8 mouse cellular contexts compared by ENCODE assay signal in genomic region chr11:61300716-61301392, GRCm38 (mm10). TPM values are rescaled to one million over a fixed set of nuclear protein-coding genes. Genes with fewer than 3 reads are reported as not detected.
DNase-seq lines count a peak whose midpoint lies in the region; ATAC-seq and TF ChIP-seq lines count a peak whose summit lies in the region.

No protein-coding gene starts in this region.

- no peak for DNase-seq in testis, postnatal 14 days (ENCODE audit: low spot score)
- no peak for DNase-seq in thymus, postnatal 25 days

- TF ChIP-seq CTCF in testis, adult 2 months (IDR thresholded peaks at IDR 0.05; ENCODE audit: control insufficient read depth, insufficient read depth, insufficient replicate concordance, low read depth, low read length): no peak
- TF ChIP-seq CTCF in small intestine, adult 2 months (IDR thresholded peaks at IDR 0.05; ENCODE audit: extremely low read depth, insufficient read length, insufficient replicate concordance, low read depth, low read length): no peak

- H3K27me3 ChIP-seq in testis, adult 2 months (ENCODE audit: control insufficient read depth, insufficient read depth, low read length): no peaks in the 10 kb centered on the region
- H3K27me3 ChIP-seq in heart, embryonic 14.5 days (ENCODE audit: control insufficient read depth, insufficient read depth, low read length): no peaks in the 10 kb centered on the region
- no peaks in the 10 kb centered on the region for H3K27me3 ChIP-seq in limb, embryonic 12.5 days
- H3K27me3 ChIP-seq in small intestine, adult 2 months (ENCODE audit: control insufficient read depth, insufficient read depth, low read length): no peaks in the 10 kb centered on the region

- peak; percentile 54; the same call in 1 of the 2 replicates for ATAC-seq in heart, embryonic 14.5 days (ENCODE audit: insufficient number of reproducible peaks, insufficient read depth, low FRiP score, low read depth)
- no peak for ATAC-seq in limb, embryonic 12.5 days (ENCODE audit: insufficient number of reproducible peaks, insufficient read depth, low FRiP score, low TSS enrichment, low read depth)
- ATAC-seq in frontal cortex, adult (ENCODE audit: low TSS enrichment): no peak
- no peak for ATAC-seq in megakaryocyte-erythroid progenitor cell, adult 5-6 weeks (replicated peaks; ENCODE audit: low FRiP score, low TSS enrichment, poor library complexity, severe bottlenecking)

- no peak overlapping the region; the same call in 1 of the 2 replicates for H3K4me3 ChIP-seq in testis, adult 2 months (ENCODE audit: control insufficient read depth, low read depth, low read length)
- peak overlapping the region; percentile 14 to 29; a peak in 3 of 4 replicates for H3K4me3 ChIP-seq in heart, embryonic 14.5 days (ENCODE audit: control insufficient read depth in 1 of 2, insufficient read depth in 1 of 2, low read depth in 1 of 2, low read length in 2 of 2)
- peak overlapping the region; percentile 7; the same call in 1 of the 2 replicates for H3K4me3 ChIP-seq in limb, embryonic 12.5 days (replicated peaks)
- peak overlapping the region; percentile 32; the same call in 1 of the 2 replicates for H3K4me3 ChIP-seq in small intestine, adult 2 months (ENCODE audit: low read depth, low read length)

- H3K4me2 ChIP-seq in heart, embryonic 14.5 days (ENCODE audit: low read length): peak overlapping the region; percentile 58
- H3K4me2 ChIP-seq in limb, embryonic 12.5 days: peak overlapping the region; percentile 40

- no peak for TF ChIP-seq POLR2A in testis, adult 2 months (IDR thresholded peaks at IDR 0.05; ENCODE audit: control insufficient read depth, low read depth, low read length)
- no peak for TF ChIP-seq POLR2A in small intestine, adult 2 months (IDR thresholded peaks at IDR 0.05; ENCODE audit: low read depth, low read length)

- 20% methylated on average over 15 of the region's 16 CpGs for WGBS in heart, embryonic 14.5 days
- 29% methylated on average over 13 of the region's 16 CpGs for WGBS in limb, embryonic 12.5 days
- 37% methylated on average over 15 of the region's 16 CpGs for WGBS in small intestine, adult 2 months

- peaks cover 2% of the 10 kb centered on the region; the same call in 1 of the 2 replicates for H3K4me1 ChIP-seq in testis, adult 2 months (ENCODE audit: control insufficient read depth, insufficient read depth, low read length)
- peaks cover 12 to 23% of the 10 kb centered on the region in 2 experiments for H3K4me1 ChIP-seq in heart, embryonic 14.5 days (ENCODE audit: control insufficient read depth in 2 of 2, insufficient read depth in 2 of 2, low read length in 2 of 2)
- peaks cover 10% of the 10 kb centered on the region for H3K4me1 ChIP-seq in limb, embryonic 12.5 days (replicated peaks)
- peaks cover 5% of the 10 kb centered on the region for H3K4me1 ChIP-seq in small intestine, adult 2 months (ENCODE audit: control insufficient read depth, insufficient read depth, insufficient read length, low read length)

- no peaks in the 10 kb centered on the region; the same call in none of the 2 replicates for H3K36me3 ChIP-seq in testis, adult 2 months (ENCODE audit: control insufficient read depth, insufficient read depth, low read length)
- H3K36me3 ChIP-seq in heart, embryonic 14.5 days (ENCODE audit: control insufficient read depth, insufficient read depth, low read length): no peaks in the 10 kb centered on the region
- H3K36me3 ChIP-seq in limb, embryonic 12.5 days: no peaks in the 10 kb centered on the region
- no peaks in the 10 kb centered on the region for H3K36me3 ChIP-seq in small intestine, adult 2 months (ENCODE audit: control insufficient read depth, insufficient read depth, low read length)

- peak overlapping the region; percentile 64 for H3K9ac ChIP-seq in heart, embryonic 14.5 days (ENCODE audit: low read length)
- H3K9ac ChIP-seq in limb, embryonic 12.5 days (replicated peaks): no peak overlapping the region

- peaks cover 6% of the 10 kb centered on the region; the same call in 1 of the 2 replicates for H3K9me3 ChIP-seq in heart, embryonic 14.5 days (ENCODE audit: control insufficient read depth, low read length)
- H3K9me3 ChIP-seq in limb, embryonic 12.5 days: 0 out of 2 replicates have a peak, but pooled peaks cover 9% of the 10 kb centered on the region

- peak overlapping the region; percentile 62 for H3K27ac ChIP-seq in testis, adult 2 months (ENCODE audit: control insufficient read depth, insufficient read depth, low read depth, low read length)
- H3K27ac ChIP-seq in heart, embryonic 14.5 days (replicated peaks in 1 of 2; ENCODE audit: control insufficient read depth in 1 of 2, insufficient read depth in 1 of 2, low read depth in 2 of 2, low read length in 2 of 2): 0 out of 4 replicates have a peak overlapping the region, but pooled peaks of 1 of the 2 experiments have one; percentile 19
- no peak overlapping the region for H3K27ac ChIP-seq in limb, embryonic 12.5 days
- H3K27ac ChIP-seq in small intestine, adult 2 months (ENCODE audit: insufficient read depth, low read depth, low read length): no peak overlapping the region

RNA-seq across cellular contexts. Expression of gene Aldh3a2, which starts 33.6 kb away (rescaled TPM):
- 18.3 and 21.3 TPM in 2 replicates for polyA plus RNA-seq in testis, adult 2 months (2012; rRNA removed)
- polyA plus RNA-seq in heart, embryonic 14.5 days (2014; fragmentation: Nextera tagmentation; extraction: Ambion mirVana): 35.7 and 43.8 TPM in 2 replicates
- 20.4 and 24.3 TPM in 2 replicates for polyA plus RNA-seq in limb, embryonic 12.5 days (2016; fragmentation: Nextera tagmentation; extraction: Ambion mirVana)
- polyA plus RNA-seq in small intestine, adult 2 months (2012; rRNA removed): 68.2 and 166 TPM in 2 replicates
- 10.6 and 15.4 TPM in 2 replicates for total RNA-seq in megakaryocyte-erythroid progenitor cell, adult 5-6 weeks (2014; fragmentation: Nextera tagmentation)
- total RNA-seq in megakaryocyte-erythroid progenitor cell, adult 5-6 weeks (2017): 10.8 and 30.6 TPM in 2 replicates

RNA-seq across cellular contexts. Expression of gene Slc47a2, which starts 41.8 kb away (rescaled TPM):
- 69.1 and 87.1 TPM in 2 replicates for polyA plus RNA-seq in testis, adult 2 months (2012; rRNA removed)
- polyA plus RNA-seq in heart, embryonic 14.5 days (2014; fragmentation: Nextera tagmentation; extraction: Ambion mirVana): 0.35 TPM in 1 of 2 replicates, not detected in the other
- polyA plus RNA-seq in limb, embryonic 12.5 days (2016; fragmentation: Nextera tagmentation; extraction: Ambion mirVana): not detected in 2 replicates
- polyA plus RNA-seq in small intestine, adult 2 months (2012; rRNA removed): 0.06 TPM in 1 of 2 replicates, not detected in the other
- total RNA-seq in megakaryocyte-erythroid progenitor cell, adult 5-6 weeks (2014; fragmentation: Nextera tagmentation): not detected in 2 replicates
- total RNA-seq in megakaryocyte-erythroid progenitor cell, adult 5-6 weeks (2017): not detected in 2 replicates

Comparison
In these comparisons a context has a peak if more than half of its experiments do, and no peak if none do; other contexts are left out.
1. RNA of gene Slc47a2, which starts 41.8 kb away (polyA plus RNA-seq): 69.1 to 87.1 TPM in testis, adult 2 months; 0.35 TPM in heart, embryonic 14.5 days, not detected in limb, embryonic 12.5 days and 0.06 TPM in small intestine, adult 2 months; every median in the first group is over 10 times any median in the second.